Mouse (Mus musculus) cerebellum, adult (tissue): ENCODE results near the gene 1700056E22Rik.

Source experiments
- ATAC-seq: cut with Nextera tagmentation; 2 replicates; pipeline ENCODE4 v1.9.2; 2017; ENCODE audit warnings: mild to moderate bottlenecking, moderate library complexity, mixed read lengths; ENCODE audit not compliant: insufficient number of reproducible peaks, low FRiP score, low TSS enrichment

The 1700056E22Rik gene

DNA sequence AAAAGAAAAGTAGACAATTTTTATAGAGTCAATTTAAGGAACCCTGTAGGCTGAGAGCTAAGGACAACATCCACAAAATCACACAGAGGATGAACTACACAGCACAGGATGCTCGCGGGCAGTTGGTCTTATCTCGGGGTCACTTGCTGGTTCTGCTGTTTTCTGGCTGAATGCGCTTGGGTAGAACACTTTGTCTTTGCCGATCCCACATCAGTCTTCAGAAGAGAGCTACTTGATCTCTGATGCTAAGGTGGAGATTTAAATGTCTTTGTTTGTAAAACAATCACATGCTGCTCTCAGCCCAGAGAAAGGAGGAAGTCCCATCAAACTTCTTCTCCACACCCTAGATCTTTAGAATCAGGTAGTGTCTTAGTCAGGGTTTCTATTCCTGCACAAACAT, 9.0 kb downstream of the 1700056E22Rik start:
- ATAC-seq = no peak

DNA sequence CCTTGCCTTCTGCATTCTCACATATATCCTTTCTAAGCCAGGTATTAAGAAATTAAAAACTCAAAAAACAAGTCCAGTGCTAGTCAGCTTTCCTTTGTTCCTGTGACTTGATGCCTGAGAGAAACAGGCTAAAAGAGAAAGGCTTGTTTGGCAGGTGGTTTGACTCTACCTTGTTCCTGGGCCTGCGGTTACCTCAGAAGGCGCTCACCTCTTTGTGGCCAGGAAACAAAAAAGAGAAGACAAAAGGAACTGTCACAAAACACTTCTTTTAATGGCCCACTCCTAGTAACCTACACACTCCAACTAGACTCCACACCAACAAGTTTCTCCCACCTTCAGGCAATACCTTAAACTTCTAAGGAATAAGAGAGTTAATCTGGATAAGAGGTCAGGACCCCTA, 9.5 kb downstream of the 1700056E22Rik start:
- ATAC-seq = no peak

DNA sequence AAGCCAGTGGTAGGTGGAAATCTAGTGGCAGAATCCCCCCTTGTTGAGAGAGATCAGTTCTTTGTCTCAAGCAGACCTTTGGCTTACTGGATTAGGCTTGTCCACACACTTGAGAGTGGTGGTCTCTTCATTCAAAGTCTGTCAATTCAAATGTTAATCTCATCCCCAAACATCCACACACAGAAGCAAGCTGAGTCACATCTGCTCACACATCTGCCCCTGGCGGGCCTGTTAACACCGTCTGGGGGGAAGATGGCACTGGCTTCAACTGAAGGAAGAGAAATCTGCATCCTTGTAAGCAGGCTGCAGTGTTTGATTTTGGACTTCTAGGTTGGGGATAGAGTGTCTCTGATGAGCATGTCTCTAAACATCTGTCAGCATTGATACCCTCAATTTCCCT, 10.1 kb downstream of the 1700056E22Rik start:
- no peak for ATAC-seq

DNA sequence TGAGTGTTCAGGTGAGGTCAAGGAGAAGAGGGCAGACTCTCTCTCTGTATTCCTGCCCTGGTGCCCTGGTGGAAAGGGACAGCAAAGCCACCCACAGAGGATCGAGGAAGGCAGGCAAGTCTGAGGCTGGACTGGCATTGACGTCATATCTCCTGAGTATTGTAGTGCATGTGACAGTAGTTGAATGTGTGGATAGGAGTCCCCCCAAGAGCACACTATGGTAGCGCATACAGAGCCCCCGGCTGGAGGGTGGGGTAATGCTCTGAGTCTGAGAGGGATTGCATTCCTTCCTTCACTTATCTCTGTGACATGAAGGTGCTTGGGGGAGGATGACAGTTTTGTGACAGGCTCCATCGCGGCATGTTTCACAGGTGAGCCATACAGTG, 14.4 kb downstream of the 1700056E22Rik start:
- no peak for ATAC-seq

DNA sequence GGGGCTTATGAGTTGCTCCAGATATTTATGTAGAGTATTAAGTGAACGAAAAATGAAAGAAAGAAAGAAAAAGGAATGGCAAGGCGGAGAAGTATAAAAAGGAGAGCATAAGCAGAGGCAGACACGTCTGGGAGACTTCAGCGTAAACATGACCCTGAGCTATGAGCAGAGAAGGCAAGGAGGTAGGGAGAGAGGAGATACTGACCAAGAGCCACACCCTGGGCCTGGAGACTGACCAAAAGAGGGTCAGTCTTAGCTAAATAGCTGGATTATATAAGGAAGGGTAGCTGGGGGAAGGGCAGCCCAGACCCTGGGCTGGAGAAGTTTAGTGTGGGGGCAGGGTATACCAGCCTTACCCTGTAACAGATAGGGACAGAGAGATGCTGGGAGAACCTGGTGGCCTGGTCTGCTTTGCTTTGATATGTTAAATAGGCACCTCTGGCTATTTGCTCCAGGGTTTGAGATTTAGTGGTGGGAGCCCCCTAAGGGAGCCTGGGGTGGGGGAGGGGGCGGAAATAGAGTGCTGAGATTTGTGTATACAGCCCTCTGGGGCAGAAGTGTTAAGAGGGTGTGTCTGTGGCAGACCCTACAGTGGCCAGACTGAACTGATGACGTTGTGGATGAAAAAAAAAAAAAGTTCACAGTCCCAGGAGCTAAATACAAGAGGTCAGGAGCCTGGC, 14.9 kb downstream of the 1700056E22Rik start:
- ATAC-seq = no peak

DNA sequence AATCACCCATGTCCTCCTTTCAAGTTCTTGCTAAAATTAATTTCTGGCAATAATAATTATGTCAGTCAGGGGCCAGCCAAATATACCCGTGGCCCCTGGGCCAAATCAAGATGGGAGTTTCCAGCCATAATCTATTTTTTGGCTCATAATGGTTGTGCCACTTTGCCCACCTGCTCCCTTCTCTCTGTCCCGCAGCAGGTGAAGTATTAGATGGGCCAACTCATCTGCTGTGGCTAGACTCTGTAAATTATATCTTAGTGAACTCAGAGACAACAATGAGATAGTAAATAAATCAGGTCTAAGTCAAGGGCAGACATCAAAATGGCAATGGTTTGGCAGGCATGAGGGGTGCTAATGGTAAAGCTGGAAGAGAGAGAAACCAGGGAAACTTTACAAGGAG, 16.5 kb downstream of the 1700056E22Rik start:
- no peak for ATAC-seq

DNA sequence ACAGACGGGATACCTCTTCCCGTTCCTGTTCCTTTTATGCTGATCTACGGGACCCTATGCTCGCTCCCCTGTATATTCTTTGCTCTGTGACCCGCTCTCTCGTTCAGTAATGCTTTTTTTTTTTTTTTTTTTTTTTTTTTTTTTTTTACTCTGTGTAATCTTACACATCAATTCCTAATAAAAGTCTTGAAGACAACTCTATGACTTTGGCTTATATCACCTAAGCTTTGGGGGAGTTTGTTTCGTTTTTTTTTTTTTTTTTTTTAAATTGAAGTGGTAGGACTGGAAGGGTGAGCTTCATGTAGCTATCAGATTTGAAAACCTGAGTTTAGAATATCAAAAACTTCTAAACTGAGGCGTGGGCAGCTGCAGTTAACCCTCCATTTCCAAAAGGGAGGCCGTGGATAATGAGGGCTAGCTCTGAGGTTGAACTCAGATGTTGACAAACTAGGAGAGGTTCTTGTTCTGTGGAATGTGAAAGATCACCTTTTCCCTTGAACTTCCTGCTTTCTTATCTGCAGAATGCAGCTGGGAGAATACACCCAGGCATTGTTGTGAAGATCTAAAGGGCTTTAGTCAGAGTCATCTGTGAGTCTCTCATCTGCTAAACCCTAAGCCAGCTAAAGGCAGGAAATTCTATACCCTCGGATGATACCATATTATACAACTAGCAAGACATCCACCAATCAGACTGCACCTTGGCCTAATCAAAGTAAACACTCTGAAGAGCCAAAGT, 17.9 kb downstream of the 1700056E22Rik start:
- ATAC-seq = no peak

DNA sequence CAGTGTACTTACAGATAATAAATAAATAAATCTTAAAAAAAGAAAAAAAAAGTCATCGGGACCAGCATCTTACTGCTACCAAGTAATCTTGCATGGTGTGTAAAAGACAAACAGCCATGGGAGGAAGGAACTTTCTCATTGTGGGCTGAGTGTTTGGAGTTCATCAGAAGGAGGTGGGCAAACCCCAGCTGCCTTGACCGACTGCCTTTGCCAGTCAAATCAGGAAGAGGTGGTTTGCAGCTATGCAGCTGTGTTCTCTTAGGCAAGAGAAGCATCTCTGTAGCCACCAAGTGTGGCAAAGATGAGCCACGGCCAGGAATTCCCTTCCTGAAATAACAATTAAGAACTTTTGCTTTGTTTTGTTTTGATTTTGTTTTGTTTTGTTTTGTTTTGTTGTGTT, 20.0 kb downstream of the 1700056E22Rik start:
- ATAC-seq = no peak

DNA sequence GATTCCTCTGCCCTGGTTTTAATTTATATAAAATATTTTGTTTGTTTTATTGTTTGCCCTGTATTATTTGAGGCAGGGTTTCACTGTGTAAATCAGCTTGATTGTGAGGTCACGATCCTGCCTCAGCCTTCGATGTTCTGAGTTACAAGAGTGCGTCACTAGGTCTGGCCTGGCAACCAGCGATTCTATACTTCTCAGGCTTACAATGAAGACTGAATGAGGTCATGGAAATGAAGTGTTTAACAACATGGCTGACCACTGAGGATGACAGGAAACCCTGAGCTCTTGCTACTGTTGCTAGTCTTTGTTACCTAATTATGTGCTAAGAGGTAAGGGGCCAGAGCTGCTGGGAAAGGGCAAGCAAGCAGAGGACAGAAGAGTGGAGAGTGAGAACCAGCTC, 21.0 kb downstream of the 1700056E22Rik start, which contains the start of gene Dusp10:
Dusp10 (plus strand) TSS at position 197 of the 400 bp plus-strand sequence.
- ATAC-seq = no peak

DNA sequence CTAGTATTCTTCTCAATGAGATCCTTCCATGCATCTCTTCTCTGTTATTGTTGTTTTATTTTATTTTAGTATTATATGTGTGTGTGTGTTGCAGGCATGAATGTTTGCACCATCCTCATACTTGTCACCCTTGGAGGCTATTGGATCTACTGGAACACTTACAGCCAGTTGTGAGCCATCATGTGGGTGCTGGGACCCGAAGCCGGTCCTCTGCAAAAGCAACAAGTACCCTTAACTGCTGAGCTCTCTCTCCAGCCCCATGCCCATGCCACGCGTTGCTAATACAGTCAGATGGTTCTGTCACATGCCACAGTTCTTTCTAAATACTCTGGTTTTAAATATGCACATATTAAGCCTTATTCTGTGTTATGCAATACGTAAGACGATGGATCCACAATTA, 22.8 kb downstream of the 1700056E22Rik start:
- ATAC-seq = no peak

DNA sequence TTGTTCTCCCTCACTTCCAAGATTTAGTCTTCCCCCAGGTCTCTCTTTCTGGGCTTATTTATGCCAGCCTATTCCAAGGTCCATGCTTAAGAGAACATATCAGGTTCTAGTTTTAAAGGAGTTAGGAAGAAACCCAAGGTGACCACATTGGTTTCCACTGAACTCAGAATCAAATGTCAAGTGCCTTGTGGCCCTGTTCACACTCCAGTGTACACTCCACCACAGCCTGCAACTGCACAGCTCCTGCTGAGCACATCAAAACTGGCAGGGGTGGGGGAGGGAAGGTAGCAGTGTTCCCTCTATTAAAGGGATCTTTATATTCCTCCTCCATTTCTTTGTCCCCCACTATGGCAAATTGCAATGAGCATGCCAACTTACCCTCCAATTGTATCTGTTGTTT, 28.0 kb downstream of the 1700056E22Rik start:
- no peak for ATAC-seq

DNA sequence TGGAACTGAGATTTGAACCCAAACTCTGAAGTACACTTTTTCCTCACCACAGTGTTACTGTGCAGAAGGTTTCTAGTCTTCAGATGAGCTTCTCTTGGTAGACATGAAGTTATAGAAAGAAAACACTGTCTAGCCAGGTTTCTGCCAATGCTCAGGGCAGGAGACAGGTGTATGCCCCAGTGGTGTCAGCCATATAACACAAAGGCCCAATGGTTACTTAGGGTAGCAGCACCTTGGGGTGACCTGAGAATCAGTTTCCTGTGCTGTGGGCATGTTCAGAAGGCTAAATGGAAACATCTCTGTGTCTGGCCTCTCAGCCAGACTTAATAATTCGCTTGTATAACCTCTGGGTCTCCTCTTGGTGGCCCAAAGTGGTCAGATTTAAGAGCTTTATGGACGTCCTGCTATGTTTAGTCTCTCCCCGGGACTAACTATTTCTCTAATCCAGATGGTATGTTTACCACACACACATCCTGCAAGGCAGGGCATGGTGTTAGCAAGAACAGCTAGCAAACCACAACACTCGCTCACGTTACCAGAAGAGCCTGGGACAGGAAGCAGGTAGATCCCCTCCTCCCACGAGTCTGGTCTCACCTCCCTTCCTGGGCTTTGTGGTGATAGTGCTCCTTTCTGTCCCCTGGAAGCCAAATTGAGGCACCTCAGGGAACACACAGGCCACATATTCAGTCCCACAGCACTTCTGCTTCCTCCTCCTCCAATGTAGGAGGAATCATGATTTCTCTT, 28.6 kb downstream of the 1700056E22Rik start:
- no peak for ATAC-seq

DNA sequence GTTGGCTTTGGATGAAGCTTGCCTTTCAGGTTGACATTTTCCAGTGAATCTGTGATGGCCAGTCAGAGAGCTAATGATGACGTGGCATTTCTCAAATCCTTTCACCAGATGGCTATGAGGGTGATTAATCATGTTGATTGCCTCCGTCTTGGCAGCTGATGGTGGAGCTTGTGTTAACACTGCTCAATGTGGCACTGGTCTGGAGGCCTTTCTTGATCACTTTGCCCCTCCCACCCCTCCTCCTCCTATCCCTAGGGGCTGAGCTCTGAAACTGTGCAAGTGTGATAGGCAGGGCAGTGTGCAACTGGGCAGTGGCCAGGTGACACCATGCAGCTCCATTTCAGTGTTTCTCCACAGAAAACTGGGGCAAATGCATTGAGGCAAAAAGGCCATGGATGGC, 29.8 kb downstream of the 1700056E22Rik start:
- no peak for ATAC-seq

DNA sequence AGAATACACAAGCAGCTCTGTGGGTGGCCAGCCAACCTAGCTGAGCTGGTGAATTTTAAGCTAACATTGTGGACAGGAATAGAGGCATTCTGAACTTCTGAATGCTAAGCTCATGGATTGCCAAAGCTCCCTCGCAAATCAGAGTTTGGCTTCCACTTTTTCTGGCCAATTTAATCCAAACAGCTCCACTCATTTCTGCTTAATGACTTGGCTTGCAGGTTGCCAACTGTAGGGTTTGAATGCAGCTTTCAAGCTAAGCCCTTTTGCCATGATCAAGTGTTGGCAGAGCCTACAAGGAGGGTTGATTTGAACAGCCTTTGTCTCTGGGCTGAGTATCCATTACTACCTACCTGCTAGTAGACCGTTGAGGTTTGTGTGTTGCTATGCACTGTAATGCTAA, 31.6 kb downstream of the 1700056E22Rik start:
- no peak for ATAC-seq

DNA sequence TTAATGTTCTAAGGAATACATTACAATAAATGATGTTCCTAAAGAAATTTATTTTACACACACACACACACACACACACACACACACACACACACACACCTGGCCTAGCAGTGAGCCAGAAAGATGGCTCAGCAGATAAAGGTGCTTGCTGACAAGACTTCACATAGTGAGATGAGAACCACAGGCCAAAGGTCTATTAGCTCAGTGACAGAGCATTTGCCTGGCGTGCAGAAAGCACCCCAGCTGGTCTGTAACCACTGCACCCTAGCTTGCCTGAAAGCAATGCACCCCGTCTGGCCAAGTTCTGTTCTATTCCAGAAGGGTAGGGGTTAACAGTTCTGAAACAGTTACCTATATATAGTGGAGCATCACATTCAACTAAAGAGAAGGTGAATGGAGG, 36.9 kb downstream of the 1700056E22Rik start:
- no peak for ATAC-seq

DNA sequence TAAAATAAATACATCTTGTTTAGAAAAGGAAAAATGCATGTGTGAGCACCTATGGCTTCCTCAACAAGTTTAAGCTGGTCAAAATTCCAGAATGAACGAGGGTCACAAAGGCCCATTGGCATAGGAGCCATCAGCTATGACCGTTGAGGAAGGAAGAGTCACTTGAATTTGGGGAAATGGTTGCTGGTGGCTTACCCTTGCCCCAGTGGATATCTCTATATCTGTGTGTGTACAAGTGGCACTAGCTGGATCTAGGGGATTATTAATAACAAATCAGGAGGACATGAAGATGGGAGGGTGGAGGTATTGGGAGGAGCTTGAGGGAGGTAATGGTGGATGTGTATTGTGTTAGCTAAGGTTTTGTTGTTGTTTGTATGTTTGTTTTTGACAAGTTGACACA, 42.2 kb downstream of the 1700056E22Rik start:
- no peak for ATAC-seq

DNA sequence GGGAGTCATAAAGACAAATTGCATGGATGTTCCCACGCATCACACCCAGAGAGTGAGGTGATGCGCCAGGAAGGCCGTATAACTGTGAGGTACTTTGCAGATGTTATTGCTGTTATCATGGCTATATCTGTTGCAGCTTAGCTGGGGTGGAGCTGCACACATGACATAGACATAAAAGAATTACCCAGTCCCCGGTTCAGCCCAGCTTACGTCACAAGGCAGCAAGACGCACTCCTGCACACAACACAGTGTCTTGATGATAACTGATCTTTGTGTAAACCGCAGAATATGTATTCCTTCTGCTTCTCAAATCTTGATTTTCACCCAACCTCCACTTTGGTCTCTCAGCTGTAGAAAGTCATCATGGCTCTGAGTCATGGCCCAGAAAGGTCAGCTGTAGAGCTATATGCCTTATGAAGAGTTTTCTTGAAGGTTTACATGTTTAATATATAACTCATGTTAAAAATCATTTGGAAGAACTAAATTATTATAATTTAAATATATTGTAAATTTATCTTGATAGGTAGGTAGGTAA, 46.3 kb downstream of the 1700056E22Rik start:
- ATAC-seq = no peak
